Mouse (Mus musculus): ENCODE measurements around the gene Pakap. TPM values are rescaled to one million over a fixed set of nuclear protein-coding genes. Genes with fewer than 3 reads are reported as not detected.

Pakap gene
- polyA plus RNA-seq, 1 experiment, result 0.78 TPM

DNA sequence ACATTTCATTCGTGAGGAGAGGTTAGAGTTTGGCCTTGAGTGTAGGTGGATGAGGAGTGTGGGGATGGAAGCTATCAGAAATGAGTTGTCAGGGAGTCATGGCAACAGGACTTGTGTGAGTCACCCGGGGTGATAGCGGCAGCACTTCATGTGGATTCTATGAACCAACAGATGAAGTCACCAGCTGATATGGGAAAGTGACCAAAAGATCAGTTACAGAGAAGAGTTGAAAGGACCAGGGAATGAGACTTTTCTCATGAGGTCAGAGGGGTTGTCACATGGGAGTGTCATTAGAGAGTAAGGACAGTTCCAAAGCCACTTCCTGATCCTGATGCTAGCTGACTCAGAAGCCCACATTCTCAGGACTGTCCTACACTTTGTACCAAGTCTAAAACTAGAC is 38.3 kb downstream of the Pakap start:
- Histone ChIP-seq H3K27me3 (replicated peaks; ENCODE audit: control insufficient read depth, insufficient read depth, low read length) (no peaks in the 10 kb centered on the region), H3K4me3 (ENCODE audit: insufficient read depth, low read depth, low read length) (no peak overlapping the region), H3K27ac (ENCODE audit: insufficient read depth, low read depth, low read length) (no peak overlapping the region), H3K4me1 (ENCODE audit: control insufficient read depth, insufficient read depth, low read length) (no peaks in the 10 kb centered on the region), H3K36me3 (ENCODE audit: control insufficient read depth, insufficient read depth, low read length) (no peaks in the 10 kb centered on the region)
- TF ChIP-seq POLR2A (IDR thresholded peaks at IDR 0.05; ENCODE audit: low read depth, low read length) (no peak), CTCF (conservative IDR thresholded peaks at IDR 0.05; ENCODE audit: insufficient read depth, insufficient read length, low read depth, low read length) (no peak)
- no peak for DNase-seq
- 85% methylated on average over 3 of the region's 3 CpGs for WGBS

GRCm38 (mm10) chr4:57607247-57607942 is 39.4 kb downstream of the Pakap start:
- H3K36me3 ChIP-seq (ENCODE audit: control insufficient read depth, insufficient read depth, low read length), result no peaks in the 10 kb centered on the region
- no peak overlapping the region for H3K27ac ChIP-seq (ENCODE audit: insufficient read depth, low read depth, low read length)
- no peaks in the 10 kb centered on the region for H3K4me1 ChIP-seq (ENCODE audit: control insufficient read depth, insufficient read depth, low read length)
- TF ChIP-seq CTCF (conservative IDR thresholded peaks at IDR 0.05; ENCODE audit: insufficient read depth, insufficient read length, low read depth, low read length) (peak; percentile 81), POLR2A (IDR thresholded peaks at IDR 0.05; ENCODE audit: low read depth, low read length) (no peak)
- no peak overlapping the region for H3K4me3 ChIP-seq (ENCODE audit: insufficient read depth, low read depth, low read length)
- WGBS, result 27% methylated on average over 22 of the region's 22 CpGs
- peak; percentile 84 for DNase-seq
- H3K27me3 ChIP-seq (replicated peaks; ENCODE audit: control insufficient read depth, insufficient read depth, low read length), result no peaks in the 10 kb centered on the region

DNA sequence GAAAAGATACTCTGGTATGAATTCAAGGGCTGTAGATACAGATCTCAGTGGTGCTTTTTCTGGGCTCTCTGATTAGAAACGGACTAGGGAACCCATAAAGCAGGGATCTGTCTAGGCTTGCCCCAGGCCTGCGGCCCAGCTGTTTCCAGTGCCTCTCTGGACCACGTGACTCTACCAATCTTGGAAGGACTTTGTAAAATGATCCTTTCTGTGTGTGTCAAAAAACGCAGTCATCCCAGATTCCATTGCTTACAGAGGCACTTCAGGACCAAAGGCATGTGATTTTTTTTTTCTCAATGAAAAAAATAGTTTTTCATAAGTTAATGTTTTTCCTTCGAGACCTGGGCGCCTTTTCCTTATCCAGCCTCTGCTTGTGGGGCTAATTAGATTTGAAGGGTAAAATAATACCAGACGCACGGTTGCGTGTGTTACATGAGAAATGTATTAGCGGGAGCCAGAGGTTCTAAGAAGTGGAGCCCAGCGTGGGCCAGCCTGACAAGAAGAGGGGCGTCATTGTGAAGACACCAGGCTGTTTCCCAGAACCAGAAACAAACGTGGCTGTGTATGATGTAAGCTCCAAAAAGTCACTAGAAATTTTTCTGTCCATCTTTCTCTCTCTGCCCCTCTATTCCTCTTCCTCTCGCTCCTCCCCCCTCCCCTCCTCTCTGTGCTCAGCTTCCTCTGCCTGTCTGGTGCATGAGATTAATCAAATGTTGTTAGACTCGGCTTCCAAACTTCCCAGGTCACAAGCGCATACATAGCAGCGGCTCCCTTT is 43.5 kb downstream of the Pakap start:
- H3K4me1 ChIP-seq (ENCODE audit: control insufficient read depth, insufficient read depth, low read length), result no peaks in the 10 kb centered on the region
- H3K4me3 ChIP-seq (ENCODE audit: insufficient read depth, low read depth, low read length), result no peak overlapping the region
- WGBS, result 33% methylated on average over 17 of the region's 17 CpGs
- H3K27me3 ChIP-seq (replicated peaks; ENCODE audit: control insufficient read depth, insufficient read depth, low read length), result no peaks in the 10 kb centered on the region
- H3K36me3 ChIP-seq (ENCODE audit: control insufficient read depth, insufficient read depth, low read length), result no peaks in the 10 kb centered on the region
- no peak overlapping the region for H3K27ac ChIP-seq (ENCODE audit: insufficient read depth, low read depth, low read length)
- TF ChIP-seq CTCF (conservative IDR thresholded peaks at IDR 0.05; ENCODE audit: insufficient read depth, insufficient read length, low read depth, low read length) (no peak), POLR2A (IDR thresholded peaks at IDR 0.05; ENCODE audit: low read depth, low read length) (no peak)
- DNase-seq, result peak; percentile 19

GRCm38 (mm10) chr4:57612716-57613115 is 44.7 kb downstream of the Pakap start:
- Histone ChIP-seq H3K36me3 (ENCODE audit: control insufficient read depth, insufficient read depth, low read length) (no peaks in the 10 kb centered on the region), H3K4me1 (ENCODE audit: control insufficient read depth, insufficient read depth, low read length) (no peaks in the 10 kb centered on the region), H3K27me3 (replicated peaks; ENCODE audit: control insufficient read depth, insufficient read depth, low read length) (no peaks in the 10 kb centered on the region), H3K27ac (ENCODE audit: insufficient read depth, low read depth, low read length) (no peak overlapping the region), H3K4me3 (ENCODE audit: insufficient read depth, low read depth, low read length) (no peak overlapping the region)
- WGBS, result 89% methylated on average over 5 of the region's 5 CpGs
- no peak for TF ChIP-seq CTCF (conservative IDR thresholded peaks at IDR 0.05; ENCODE audit: insufficient read depth, insufficient read length, low read depth, low read length)
- no peak for TF ChIP-seq POLR2A (IDR thresholded peaks at IDR 0.05; ENCODE audit: low read depth, low read length)
- DNase-seq, result no peak

GRCm38 (mm10) chr4:57614686-57615085 is 46.7 kb downstream of the Pakap start:
- DNase-seq, result no peak
- WGBS, result 92% methylated on average over 4 of the region's 4 CpGs
- TF ChIP-seq POLR2A (IDR thresholded peaks at IDR 0.05; ENCODE audit: low read depth, low read length) (no peak), CTCF (conservative IDR thresholded peaks at IDR 0.05; ENCODE audit: insufficient read depth, insufficient read length, low read depth, low read length) (no peak)
- no peak overlapping the region for H3K4me3 ChIP-seq (ENCODE audit: insufficient read depth, low read depth, low read length)
- no peak overlapping the region for H3K27ac ChIP-seq (ENCODE audit: insufficient read depth, low read depth, low read length)
- H3K27me3 ChIP-seq (replicated peaks; ENCODE audit: control insufficient read depth, insufficient read depth, low read length), result no peaks in the 10 kb centered on the region
- H3K36me3 ChIP-seq (ENCODE audit: control insufficient read depth, insufficient read depth, low read length), result no peaks in the 10 kb centered on the region
- no peaks in the 10 kb centered on the region for H3K4me1 ChIP-seq (ENCODE audit: control insufficient read depth, insufficient read depth, low read length)

DNA sequence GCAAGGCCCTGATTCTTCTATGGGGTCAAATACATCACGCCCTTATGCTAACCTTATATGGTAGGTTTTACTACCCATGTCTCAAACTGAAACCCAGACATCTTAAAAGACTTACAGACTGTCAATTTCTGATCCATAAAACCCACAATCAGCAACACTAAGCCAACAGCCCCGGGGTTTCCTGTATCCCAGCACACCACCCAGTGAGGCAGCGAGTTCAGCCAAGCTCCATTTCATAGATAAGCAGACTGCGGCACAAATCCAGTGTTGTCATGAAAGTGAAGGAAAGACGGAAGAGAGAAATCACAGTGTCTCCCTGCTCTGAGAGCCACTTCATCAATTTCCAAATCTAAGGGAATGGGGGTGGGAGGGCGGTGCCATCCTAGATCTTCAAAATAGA is 50.8 kb downstream of the Pakap start:
- no peak overlapping the region for H3K27ac ChIP-seq (ENCODE audit: insufficient read depth, low read depth, low read length)
- H3K27me3 ChIP-seq (replicated peaks; ENCODE audit: control insufficient read depth, insufficient read depth, low read length), result no peaks in the 10 kb centered on the region
- TF ChIP-seq POLR2A (IDR thresholded peaks at IDR 0.05; ENCODE audit: low read depth, low read length) (no peak), CTCF (conservative IDR thresholded peaks at IDR 0.05; ENCODE audit: insufficient read depth, insufficient read length, low read depth, low read length) (no peak)
- H3K4me3 ChIP-seq (ENCODE audit: insufficient read depth, low read depth, low read length), result no peak overlapping the region
- no peaks in the 10 kb centered on the region for H3K4me1 ChIP-seq (ENCODE audit: control insufficient read depth, insufficient read depth, low read length)
- no peaks in the 10 kb centered on the region for H3K36me3 ChIP-seq (ENCODE audit: control insufficient read depth, insufficient read depth, low read length)
- DNase-seq, result no peak
- 88% methylated on average over 6 of the region's 6 CpGs for WGBS

DNA sequence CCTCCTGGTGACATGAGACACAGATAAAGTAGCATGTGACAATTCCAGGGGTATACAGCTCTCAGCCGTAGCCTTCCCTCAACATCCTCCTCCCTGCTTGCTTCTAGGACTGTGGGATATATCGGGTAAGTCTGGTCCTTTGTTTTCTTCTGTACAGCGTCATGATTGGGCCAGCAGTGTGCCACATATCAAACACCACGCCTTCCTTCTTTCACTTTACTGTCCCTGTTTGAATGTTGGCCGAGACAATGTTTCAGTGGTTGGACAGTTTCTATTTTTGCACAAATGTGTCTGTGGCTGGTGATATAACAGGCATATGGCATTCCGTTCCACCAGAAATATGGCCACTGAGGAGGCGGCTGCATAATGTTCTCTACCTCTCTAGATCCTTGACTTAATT is 54.8 kb downstream of the Pakap start:
- no peaks in the 10 kb centered on the region for H3K36me3 ChIP-seq (ENCODE audit: control insufficient read depth, insufficient read depth, low read length)
- 81% methylated on average over 7 of the region's 7 CpGs for WGBS
- no peak overlapping the region for H3K27ac ChIP-seq (ENCODE audit: insufficient read depth, low read depth, low read length)
- DNase-seq, result no peak
- H3K4me1 ChIP-seq (ENCODE audit: control insufficient read depth, insufficient read depth, low read length), result no peaks in the 10 kb centered on the region
- no peaks in the 10 kb centered on the region for H3K27me3 ChIP-seq (replicated peaks; ENCODE audit: control insufficient read depth, insufficient read depth, low read length)
- no peak overlapping the region for H3K4me3 ChIP-seq (ENCODE audit: insufficient read depth, low read depth, low read length)
- no peak for TF ChIP-seq CTCF (conservative IDR thresholded peaks at IDR 0.05; ENCODE audit: insufficient read depth, insufficient read length, low read depth, low read length)
- TF ChIP-seq POLR2A (IDR thresholded peaks at IDR 0.05; ENCODE audit: low read depth, low read length), result no peak
